Mouse (Mus musculus) midbrain, postnatal 0 days (tissue): ENCODE measurements at regions not wholly inside any gene's neighbourhood (a gene's known extent, or its start where the extent isn't known, plus 50 kb on each side); places are given as distances from the start of the nearest gene placed in this dataset.

ENCODE experiments used
- ATAC-seq: fragments of 200-750 bp; cut with Nextera tagmentation; 2 replicates; pipeline ENCODE4 v1.8.0; 2017; ENCODE audit warnings: moderate number of reproducible peaks, mild to moderate bottlenecking, moderate TSS enrichment, moderate library complexity; ENCODE audit not compliant: low FRiP score
- DNase-seq: peaks from one replicate; pipeline ENCODE4 v3.0.0-alpha.2; 2015; ENCODE audit warnings: low spot score
- H3K27ac ChIP-seq: fragments of 300-500 bp; sonication (generic); 2 replicates; pipeline ENCODE4 v1.5.1; 2014; ENCODE audit warnings: low read depth, mild to moderate bottlenecking, low read length, mixed read lengths
- H3K27me3 ChIP-seq: fragments of 300-500 bp; sonication (generic); 2 replicates; pipeline ENCODE4 v1.6.1; 2014; ENCODE audit warnings: low read length, control low read depth, mixed read lengths; ENCODE audit not compliant: insufficient read depth
- H3K36me3 ChIP-seq: fragments of 300-500 bp; sonication (generic); 2 replicates; pipeline ENCODE4 v1.6.1; 2014; ENCODE audit warnings: low read length, control low read depth, mixed read lengths; ENCODE audit not compliant: insufficient read depth
- H3K4me1 ChIP-seq: fragments of 300-500 bp; sonication (generic); 2 replicates; pipeline ENCODE4 v1.6.1; 2014; ENCODE audit warnings: mild to moderate bottlenecking, control low read depth, antibody characterized with exemption, low read length, mixed read lengths; ENCODE audit not compliant: insufficient read depth
- H3K4me2 ChIP-seq: fragments of 300-500 bp; sonication (generic); 2 replicates; pipeline ENCODE4 v1.6.1; 2014; ENCODE audit warnings: low read depth, mild to moderate bottlenecking, low read length, mixed read lengths; ENCODE audit not compliant: poor library complexity, severe bottlenecking
- H3K4me3 ChIP-seq: fragments of 300-500 bp; sonication (generic); 2 replicates; pipeline ENCODE4 v1.5.1; 2014; ENCODE audit warnings: low read depth, mild to moderate bottlenecking, low read length, moderate library complexity
- H3K9ac ChIP-seq: fragments of 300-500 bp; sonication (generic); replicated peaks from 2 replicates; pipeline ENCODE4 v1.6.1; 2014; ENCODE audit warnings: mild to moderate bottlenecking, low read length, moderate library complexity, mixed read lengths; ENCODE audit not compliant: poor library complexity, severe bottlenecking
- H3K9me3 ChIP-seq: fragments of 300-500 bp; sonication (generic); 2 replicates; pipeline ENCODE4 v1.6.1; 2016; ENCODE audit warnings: low read length, control low read depth
- CTCF ChIP-seq: IDR thresholded peaks from 2 replicates; pipeline ENCODE4 v1.5.1; 2016; ENCODE audit warnings: antibody characterized with exemption, mild to moderate bottlenecking
- WGBS: fragments of 180-500 bp; shearing (Covaris S2); extraction: QIAGEN DNeasy Blood & Tissue Kit; methylation state at CpG from one replicate; pipeline ENCODE4 v1.1.7; 2014; 5-methylcytosine and 5-hydroxymethylcytosine counted together

GRCm38 (mm10) chr14:80731194-80731593 lies 747.3 kb downstream of the Olfm4 start:
- DNase-seq = no peak
- WGBS = 59% methylated on average over 5 of the region's 5 CpGs

More at GRCm38 (mm10) chr14:80731194-80731593, 747.3 kb downstream of the Olfm4 start:
- H3K4me1 ChIP-seq = no peaks in the 10 kb centered on the region
- no peaks in the 10 kb centered on the region for H3K36me3 ChIP-seq
- H3K9ac ChIP-seq = no peak overlapping the region
- H3K27me3 ChIP-seq = no peaks in the 10 kb centered on the region
- no peak for ATAC-seq
- no peaks in the 10 kb centered on the region for H3K9me3 ChIP-seq
- no peak overlapping the region for H3K4me2 ChIP-seq
- no peak overlapping the region for H3K4me3 ChIP-seq
- no peak for TF ChIP-seq CTCF
- H3K27ac ChIP-seq = no peak overlapping the region
